Mouse (Mus musculus): ENCODE data around the gene Gm28048.

DNA sequence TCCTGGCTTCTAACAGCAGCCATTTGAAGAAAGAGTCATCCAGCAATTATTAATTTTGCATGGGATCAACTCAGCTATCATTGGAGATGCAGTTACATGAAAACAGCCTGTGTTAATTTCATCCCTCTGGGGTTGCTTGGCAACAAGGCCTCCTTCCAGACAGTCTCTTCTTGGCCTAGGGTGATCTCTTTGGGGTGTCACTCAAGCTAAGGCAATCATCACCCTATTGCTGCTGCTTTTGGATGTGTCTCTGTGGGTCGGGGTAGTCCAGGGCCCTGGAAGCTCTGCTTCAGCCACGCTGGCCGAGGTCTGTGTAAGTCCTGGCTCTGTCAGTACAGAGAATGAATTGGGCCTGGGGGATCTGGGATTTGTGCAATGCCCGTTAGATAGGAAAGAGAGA, 106.6 kb downstream of the Gm28048 start:
- TF ChIP-seq CTCF (IDR thresholded peaks at IDR 0.05; ENCODE audit: low read depth) (no peak), EP300 (IDR thresholded peaks at IDR 0.05; ENCODE audit: low read depth) (no peak)

Data from liver, embryonic 14.5 days (tissue).